Mouse (Mus musculus) T-helper 1 cell (primary cell): ENCODE results near the gene Reep6.

ENCODE experiments used
- in situ Hi-C: fragments of 300-600 bp; cut with MboI, MseI; formaldehyde crosslinking; loops from one replicate; pipeline ENCODE4 v1.15.1; 2025; ENCODE audit warnings: high pct_unique_total_duplicates

Reep6 gene

GRCm38 (mm10) chr10:80301256-80302081 is 28.3 kb upstream of the Reep6 start:
- in situ Hi-C loops, result no loop called here

GRCm38 (mm10) chr10:80302082-80302355 is 27.7 kb upstream of the Reep6 start:
- in situ Hi-C loops, result no loop called here

GRCm38 (mm10) chr10:80302471-80302881 is 27.3 kb upstream of the Reep6 start:
- in situ Hi-C loops, result no loop called here

GRCm38 (mm10) chr10:80304458-80304857 is 25.3 kb upstream of the Reep6 start:
- in situ Hi-C loops, result no loop called here

GRCm38 (mm10) chr10:80304862-80305261 is 24.9 kb upstream of the Reep6 start:
- in situ Hi-C loops, result no loop called here

- in situ Hi-C loops, result no loop called here
Measured at GRCm38 (mm10) chr10:80311560-80311959, 18.2 kb upstream of the Reep6 start.

- in situ Hi-C loops, result no loop called here
Measured at GRCm38 (mm10) chr10:80312586-80313504, 16.9 kb upstream of the Reep6 start.

- in situ Hi-C loops, result no loop called here
Measured at GRCm38 (mm10) chr10:80313627-80314201, 16.0 kb upstream of the Reep6 start.

- in situ Hi-C loops, result no loop called here
Measured at GRCm38 (mm10) chr10:80314494-80315001, 15.2 kb upstream of the Reep6 start.

- in situ Hi-C loops, result no loop called here
Measured at GRCm38 (mm10) chr10:80315315-80315714, 14.4 kb upstream of the Reep6 start.

- in situ Hi-C loops, result no loop called here
Measured at GRCm38 (mm10) chr10:80316359-80316781, 13.4 kb upstream of the Reep6 start.

GRCm38 (mm10) chr10:80317011-80317410 is 12.7 kb upstream of the Reep6 start:
- in situ Hi-C loops, result no loop called here

GRCm38 (mm10) chr10:80320340-80320760 is 9.4 kb upstream of the Reep6 start, which contains the start of gene 2310011J03Rik:
2310011J03Rik (minus strand) TSS chr10:80320537.
- in situ Hi-C loops, result no loop called here

- in situ Hi-C loops, result no loop called here
Measured at GRCm38 (mm10) chr10:80321014-80321669, 8.6 kb upstream of the Reep6 start.

- in situ Hi-C loops, result no loop called here
Measured at GRCm38 (mm10) chr10:80321670-80322581, 7.8 kb upstream of the Reep6 start.

GRCm38 (mm10) chr10:80322811-80323211 is 6.9 kb upstream of the Reep6 start:
- in situ Hi-C loops, result no loop called here

GRCm38 (mm10) chr10:80323261-80324119 is 6.3 kb upstream of the Reep6 start:
- in situ Hi-C loops, result no loop called here

- in situ Hi-C loops, result no loop called here
Measured at GRCm38 (mm10) chr10:80324120-80325037, 5.4 kb upstream of the Reep6 start.
